Mouse (Mus musculus) heart, adult 2 months (tissue): ENCODE measurements around the gene Taar8c.

Experiments
- CTCF ChIP-seq: fragments of 200-600 bp; IDR thresholded peaks from 2 replicates; pipeline ENCODE4 v1.8.1; 2022; ENCODE audit warnings: antibody characterized with exemption, mild to moderate bottlenecking, moderate library complexity
- POLR2A ChIP-seq: fragments of 200-500 bp; IDR thresholded peaks from 2 replicates; pipeline ENCODE4 v1.6.1; 2011; ENCODE audit warnings: mild to moderate bottlenecking, low read depth, low read length, control low read depth; ENCODE audit not compliant: insufficient read depth

- TF ChIP-seq CTCF (no peak), POLR2A (no peak)
Measured at GRCm38 (mm10) chr10:24150086-24150485, 48.4 kb upstream of the Taar8c start.
